Mouse (Mus musculus): ENCODE results near the gene Caln1. TPM values are rescaled to one million over a fixed set of nuclear protein-coding genes. Genes with fewer than 3 reads are reported as not detected.

The Caln1 gene
- polyA plus RNA-seq, 1 experiment from 2014 or later: 0.95 TPM

GRCm38 (mm10) chr5:130715181-130715580 lies 345.9 kb downstream of the Caln1 start:
- H3K4me1 ChIP-seq (ENCODE audit: insufficient read depth, low read length): no peaks in the 10 kb centered on the region
- no peaks in the 10 kb centered on the region for H3K27me3 ChIP-seq (ENCODE audit: insufficient read depth, low read length)
- H3K4me2 ChIP-seq (replicated peaks; ENCODE audit: low read depth, low read length): no peak overlapping the region
- no peak overlapping the region for H3K9ac ChIP-seq (replicated peaks; ENCODE audit: low read length)
- no peak overlapping the region for H3K27ac ChIP-seq (ENCODE audit: low read length)
- no peaks in the 10 kb centered on the region for H3K9me3 ChIP-seq (ENCODE audit: low read length)
- H3K36me3 ChIP-seq (ENCODE audit: insufficient read depth, low read length): no peaks in the 10 kb centered on the region
- no peak for ATAC-seq (ENCODE audit: low FRiP score, low TSS enrichment)
- no peak overlapping the region for H3K4me3 ChIP-seq (ENCODE audit: low read length)
- 88% methylated on average over 4 of the region's 4 CpGs for WGBS

DNA sequence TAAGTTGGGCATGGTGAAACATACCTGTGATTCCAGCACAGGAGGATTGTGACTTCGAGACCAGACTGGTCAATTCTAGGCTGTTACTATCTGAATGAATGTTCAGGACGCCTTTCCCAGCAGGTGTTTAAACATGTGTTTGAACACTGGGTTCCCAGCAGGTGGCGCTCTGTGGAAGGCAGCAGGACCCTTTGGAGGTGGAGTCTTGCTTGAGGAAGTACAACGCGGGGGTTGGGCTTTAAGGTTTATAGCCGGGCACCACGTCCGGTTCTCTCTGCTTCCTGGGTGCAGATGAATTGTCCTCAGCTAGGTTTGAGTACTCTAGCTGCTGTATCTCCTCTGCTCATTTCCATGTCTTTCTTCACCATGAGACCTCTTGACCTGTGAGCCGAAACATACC lies 349.1 kb downstream of the Caln1 start:
- Histone ChIP-seq H3K27me3 (ENCODE audit: insufficient read depth, low read length) (no peaks in the 10 kb centered on the region), H3K9ac (replicated peaks; ENCODE audit: low read length) (no peak overlapping the region), H3K9me3 (ENCODE audit: low read length) (no peaks in the 10 kb centered on the region), H3K27ac (ENCODE audit: low read length) (no peak overlapping the region), H3K4me1 (ENCODE audit: insufficient read depth, low read length) (no peaks in the 10 kb centered on the region), H3K4me2 (replicated peaks; ENCODE audit: low read depth, low read length) (no peak overlapping the region), H3K36me3 (ENCODE audit: insufficient read depth, low read length) (no peaks in the 10 kb centered on the region), H3K4me3 (ENCODE audit: low read length) (no peak overlapping the region)
- ATAC-seq (ENCODE audit: low FRiP score, low TSS enrichment): no peak
- WGBS: 72% methylated on average over 9 of the region's 9 CpGs

DNA sequence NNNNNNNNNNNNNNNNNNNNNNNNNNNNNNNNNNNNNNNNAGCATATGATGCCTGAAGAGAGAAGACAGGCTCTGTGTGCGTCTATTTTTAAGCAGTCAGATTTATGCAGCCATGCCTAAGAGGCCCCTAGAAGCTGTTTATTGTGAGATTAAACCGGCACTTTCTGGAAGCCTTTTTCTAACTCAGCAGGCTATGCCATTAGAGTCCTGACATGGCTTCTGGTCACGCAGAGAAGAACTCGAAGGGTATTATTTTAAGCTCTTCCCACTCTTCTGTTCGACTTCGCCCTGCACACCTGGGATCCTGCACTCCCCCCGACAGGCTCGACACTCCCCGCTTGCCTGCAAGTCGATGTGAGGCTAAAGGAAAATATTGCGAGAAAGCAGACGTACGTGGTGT lies 372.9 kb downstream of the Caln1 start:
- ATAC-seq (ENCODE audit: low FRiP score, low TSS enrichment): no peak
- Histone ChIP-seq H3K27me3 (ENCODE audit: insufficient read depth, low read length) (no peaks in the 10 kb centered on the region), H3K4me1 (ENCODE audit: insufficient read depth, low read length) (no peaks in the 10 kb centered on the region), H3K27ac (ENCODE audit: low read length) (no peak overlapping the region), H3K9ac (replicated peaks; ENCODE audit: low read length) (no peak overlapping the region), H3K9me3 (ENCODE audit: low read length) (no peaks in the 10 kb centered on the region), H3K4me2 (replicated peaks; ENCODE audit: low read depth, low read length) (no peak overlapping the region), H3K36me3 (ENCODE audit: insufficient read depth, low read length) (no peaks in the 10 kb centered on the region), H3K4me3 (ENCODE audit: low read length) (no peak overlapping the region)
- 82% methylated on average over 13 of the region's 13 CpGs for WGBS

DNA sequence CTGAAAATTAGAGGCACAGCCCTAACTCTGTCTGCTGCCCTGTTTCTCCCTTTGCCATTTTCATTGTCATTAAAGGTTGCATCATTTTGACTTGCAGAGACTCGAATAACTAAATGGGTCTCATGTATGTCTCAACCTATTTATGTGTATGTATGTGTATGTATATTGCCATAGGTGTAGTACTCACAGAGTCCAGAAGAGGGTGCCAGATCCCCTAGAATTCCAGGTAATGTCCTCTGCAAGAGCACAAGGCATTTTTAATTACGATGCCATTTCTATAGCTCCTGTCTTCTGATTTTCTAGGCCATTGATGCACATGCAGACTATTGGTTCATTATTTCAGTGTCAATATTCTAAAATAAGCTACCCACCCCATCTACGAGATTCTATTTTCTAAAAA lies 388.3 kb downstream of the Caln1 start:
- Histone ChIP-seq H3K36me3 (ENCODE audit: insufficient read depth, low read length) (no peaks in the 10 kb centered on the region), H3K4me1 (ENCODE audit: insufficient read depth, low read length) (no peaks in the 10 kb centered on the region), H3K9me3 (ENCODE audit: low read length) (peaks cover 3% of the 10 kb centered on the region), H3K27ac (ENCODE audit: low read length) (no peak overlapping the region), H3K4me3 (ENCODE audit: low read length) (no peak overlapping the region), H3K27me3 (ENCODE audit: insufficient read depth, low read length) (no peaks in the 10 kb centered on the region), H3K9ac (replicated peaks; ENCODE audit: low read length) (no peak overlapping the region), H3K4me2 (replicated peaks; ENCODE audit: low read depth, low read length) (no peak overlapping the region)
- ATAC-seq (ENCODE audit: low FRiP score, low TSS enrichment): no peak
- 96% methylated on average over 3 of the region's 3 CpGs for WGBS

- Histone ChIP-seq H3K4me2 (replicated peaks; ENCODE audit: low read depth, low read length) (no peak overlapping the region), H3K4me1 (ENCODE audit: insufficient read depth, low read length) (no peaks in the 10 kb centered on the region), H3K27me3 (ENCODE audit: insufficient read depth, low read length) (no peaks in the 10 kb centered on the region), H3K9ac (replicated peaks; ENCODE audit: low read length) (no peak overlapping the region), H3K4me3 (ENCODE audit: low read length) (no peak overlapping the region), H3K9me3 (ENCODE audit: low read length) (peaks cover 8% of the 10 kb centered on the region; the same call in 1 of the 2 replicates), H3K36me3 (ENCODE audit: insufficient read depth, low read length) (no peaks in the 10 kb centered on the region), H3K27ac (ENCODE audit: low read length) (no peak overlapping the region)
- ATAC-seq (ENCODE audit: low FRiP score, low TSS enrichment): no peak
- WGBS: 93% methylated on average over 6 of the region's 6 CpGs
Observed at GRCm38 (mm10) chr5:130765784-130766183, 396.5 kb downstream of the Caln1 start.

DNA sequence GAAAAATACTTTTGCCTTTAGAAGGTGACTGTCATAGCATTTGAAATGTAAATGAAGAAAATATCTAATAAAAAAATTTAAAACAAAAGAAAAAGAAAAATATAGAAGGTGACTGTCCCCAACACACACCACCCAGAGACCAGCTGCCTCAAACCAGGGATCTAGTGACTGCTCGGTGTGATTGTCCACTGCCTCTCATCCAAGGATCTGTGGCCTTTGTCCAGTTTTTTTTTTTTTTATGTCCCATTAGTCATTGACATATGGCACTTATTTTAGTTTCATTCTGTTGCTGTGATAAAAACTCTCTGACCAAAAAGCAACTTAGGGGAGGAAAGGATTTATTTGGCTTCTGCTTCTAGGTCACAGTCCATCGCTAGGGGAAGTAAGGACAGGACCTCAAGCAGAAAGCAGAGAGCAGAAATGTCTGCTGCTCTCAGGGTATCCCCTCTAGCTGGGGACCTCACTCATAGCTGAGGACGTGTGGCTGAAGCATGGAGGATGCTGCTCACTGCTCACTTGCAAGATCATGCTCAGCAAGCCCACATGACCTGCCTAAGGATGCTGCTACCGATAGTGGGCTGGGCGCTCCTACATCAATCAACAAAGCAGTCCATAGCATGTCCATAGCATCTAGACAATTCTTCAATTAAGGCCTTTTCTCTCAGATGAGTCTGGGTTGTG lies 401.9 kb downstream of the Caln1 start:
- 75% methylated on average over 5 of the region's 5 CpGs for WGBS
- Histone ChIP-seq H3K4me1 (ENCODE audit: insufficient read depth, low read length) (no peaks in the 10 kb centered on the region), H3K9ac (replicated peaks; ENCODE audit: low read length) (no peak overlapping the region), H3K36me3 (ENCODE audit: insufficient read depth, low read length) (no peaks in the 10 kb centered on the region), H3K4me3 (ENCODE audit: low read length) (no peak overlapping the region), H3K9me3 (ENCODE audit: low read length) (peaks cover 8% of the 10 kb centered on the region; the same call in 1 of the 2 replicates), H3K27ac (ENCODE audit: low read length) (no peak overlapping the region), H3K27me3 (ENCODE audit: insufficient read depth, low read length) (no peaks in the 10 kb centered on the region), H3K4me2 (replicated peaks; ENCODE audit: low read depth, low read length) (no peak overlapping the region)
- no peak for ATAC-seq (ENCODE audit: low FRiP score, low TSS enrichment)

DNA sequence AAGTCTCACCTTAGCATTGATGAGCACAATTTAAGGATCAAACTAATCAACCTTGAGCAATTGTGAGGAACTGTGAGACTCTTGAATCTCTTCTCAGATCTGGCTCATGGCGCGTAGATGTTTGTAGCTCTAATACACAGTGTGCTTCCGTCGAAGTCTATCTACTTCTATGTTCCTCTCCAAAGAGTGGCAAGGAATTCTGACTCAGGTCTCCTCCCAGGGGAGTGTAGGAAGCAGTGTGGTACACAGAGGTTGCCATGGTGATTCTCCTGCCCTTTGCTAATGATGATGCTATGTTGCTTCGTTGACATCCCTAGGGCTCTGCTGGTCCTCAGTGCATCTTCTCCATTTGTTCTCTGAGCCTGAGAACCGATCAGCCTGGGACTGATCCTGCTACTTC lies 403.2 kb downstream of the Caln1 start:
- Histone ChIP-seq H3K4me3 (ENCODE audit: low read length) (no peak overlapping the region), H3K4me2 (replicated peaks; ENCODE audit: low read depth, low read length) (no peak overlapping the region), H3K9ac (replicated peaks; ENCODE audit: low read length) (no peak overlapping the region), H3K36me3 (ENCODE audit: insufficient read depth, low read length) (no peaks in the 10 kb centered on the region), H3K4me1 (ENCODE audit: insufficient read depth, low read length) (no peaks in the 10 kb centered on the region), H3K27me3 (ENCODE audit: insufficient read depth, low read length) (no peaks in the 10 kb centered on the region), H3K27ac (ENCODE audit: low read length) (no peak overlapping the region), H3K9me3 (ENCODE audit: low read length) (peaks cover 5% of the 10 kb centered on the region; the same call in 1 of the 2 replicates)
- WGBS: 86% methylated on average over 6 of the region's 6 CpGs
- no peak for ATAC-seq (ENCODE audit: low FRiP score, low TSS enrichment)

DNA sequence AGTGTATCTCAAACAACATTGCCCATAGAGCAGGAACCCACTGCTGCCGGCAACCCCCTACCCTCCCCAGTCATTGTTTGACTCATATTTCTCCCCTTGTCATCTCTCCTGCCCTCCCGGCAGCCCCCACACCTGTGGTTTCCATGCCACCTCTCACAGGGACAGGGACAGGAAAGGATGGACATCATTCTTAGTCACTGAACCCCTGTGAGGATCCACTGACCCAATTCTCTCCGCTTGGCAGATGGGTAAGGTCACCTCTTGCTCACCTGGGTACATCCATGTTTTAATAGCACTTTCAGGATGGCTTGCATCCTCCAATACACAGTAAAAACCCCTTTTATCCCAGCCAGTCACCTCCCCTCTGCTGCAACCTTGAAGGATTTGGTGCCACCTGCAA lies 405.7 kb downstream of the Caln1 start:
- H3K27ac ChIP-seq (ENCODE audit: low read length): no peak overlapping the region
- H3K9ac ChIP-seq (replicated peaks; ENCODE audit: low read length): no peak overlapping the region
- 71% methylated on average over 3 of the region's 3 CpGs for WGBS
- ATAC-seq (ENCODE audit: low FRiP score, low TSS enrichment): no peak
- no peaks in the 10 kb centered on the region for H3K36me3 ChIP-seq (ENCODE audit: insufficient read depth, low read length)
- H3K4me3 ChIP-seq (ENCODE audit: low read length): no peak overlapping the region
- no peak overlapping the region for H3K4me2 ChIP-seq (replicated peaks; ENCODE audit: low read depth, low read length)
- H3K27me3 ChIP-seq (ENCODE audit: insufficient read depth, low read length): no peaks in the 10 kb centered on the region
- no peaks in the 10 kb centered on the region for H3K9me3 ChIP-seq (ENCODE audit: low read length)
- H3K4me1 ChIP-seq (ENCODE audit: insufficient read depth, low read length): no peaks in the 10 kb centered on the region

- Histone ChIP-seq H3K9ac (replicated peaks; ENCODE audit: low read length) (no peak overlapping the region), H3K27ac (ENCODE audit: low read length) (no peak overlapping the region), H3K4me2 (replicated peaks; ENCODE audit: low read depth, low read length) (no peak overlapping the region), H3K36me3 (ENCODE audit: insufficient read depth, low read length) (no peaks in the 10 kb centered on the region), H3K4me1 (ENCODE audit: insufficient read depth, low read length) (no peaks in the 10 kb centered on the region), H3K4me3 (ENCODE audit: low read length) (no peak overlapping the region), H3K9me3 (ENCODE audit: low read length) (no peaks in the 10 kb centered on the region), H3K27me3 (ENCODE audit: insufficient read depth, low read length) (no peaks in the 10 kb centered on the region)
- no peak for ATAC-seq (ENCODE audit: low FRiP score, low TSS enrichment)
- WGBS: 85% methylated on average over 3 of the region's 3 CpGs
Observed at GRCm38 (mm10) chr5:130792755-130793452, 423.6 kb downstream of the Caln1 start.

GRCm38 (mm10) chr5:130797713-130798112 lies 428.5 kb downstream of the Caln1 start:
- no peak overlapping the region for H3K4me3 ChIP-seq (ENCODE audit: low read length)
- H3K9ac ChIP-seq (replicated peaks; ENCODE audit: low read length): no peak overlapping the region
- H3K4me1 ChIP-seq (ENCODE audit: insufficient read depth, low read length): no peaks in the 10 kb centered on the region
- no peaks in the 10 kb centered on the region for H3K27me3 ChIP-seq (ENCODE audit: insufficient read depth, low read length)
- 84% methylated on average over 5 of the region's 5 CpGs for WGBS
- H3K9me3 ChIP-seq (ENCODE audit: low read length): peaks cover 5% of the 10 kb centered on the region; the same call in 1 of the 2 replicates
- H3K36me3 ChIP-seq (ENCODE audit: insufficient read depth, low read length): no peaks in the 10 kb centered on the region
- no peak overlapping the region for H3K27ac ChIP-seq (ENCODE audit: low read length)
- no peak overlapping the region for H3K4me2 ChIP-seq (replicated peaks; ENCODE audit: low read depth, low read length)
- no peak for ATAC-seq (ENCODE audit: low FRiP score, low TSS enrichment)
